Mouse (Mus musculus): ENCODE data around the gene Olfr1380.

- no peak for TF ChIP-seq POLR2A (IDR thresholded peaks at IDR 0.05; ENCODE audit: borderline replicate concordance, extremely low read depth, insufficient read depth, insufficient read length, poor library complexity, severe bottlenecking)
- TF ChIP-seq CTCF (IDR thresholded peaks at IDR 0.05; ENCODE audit: borderline replicate concordance, extremely low read depth, insufficient read depth, insufficient read length): no peak
Measured at GRCm38 (mm10) chr11:49613349-49613748, 56.7 kb downstream of the Olfr1380 start.

Data from brain, embryonic 14.5 days (tissue).